Mouse (Mus musculus): Measurements from ENCODE around the gene Nrbp1. TPM values are rescaled to one million over a fixed set of nuclear protein-coding genes. Genes with fewer than 3 reads are reported as not detected.
A peak's percentile ranks its signal among the peaks of the same experiment; 100 is the strongest.
"Not testable (repeated sequence)": the region's sequence is repeated elsewhere in the genome, so short reads cannot be mapped to it uniquely, and the experiment has no call there.

Gene Nrbp1
- polyA plus RNA-seq, 1 experiment = 126 TPM

- no peak overlapping the region for H3K4me3 ChIP-seq (ENCODE audit: insufficient read depth, low read depth, low read length)
- H3K27ac ChIP-seq (ENCODE audit: insufficient read depth, low read depth, low read length) = no peak overlapping the region
- WGBS = 81% methylated on average over 27 of the region's 27 CpGs
- H3K27me3 ChIP-seq (replicated peaks; ENCODE audit: control insufficient read depth, insufficient read depth, low read length) = no peaks in the 10 kb centered on the region
- DNase-seq = no peak
- TF ChIP-seq CTCF (conservative IDR thresholded peaks at IDR 0.05; ENCODE audit: insufficient read depth, insufficient read length, low read depth, low read length) = no peak
- no peak for TF ChIP-seq POLR2A (IDR thresholded peaks at IDR 0.05; ENCODE audit: low read depth, low read length)
- no peaks in the 10 kb centered on the region; the same call in 1 of the 2 replicates for H3K4me1 ChIP-seq (ENCODE audit: control insufficient read depth, insufficient read depth, low read length)
- H3K36me3 ChIP-seq (ENCODE audit: control insufficient read depth, insufficient read depth, low read length) = peaks cover 10% of the 10 kb centered on the region
Measured at GRCm38 (mm10) chr5:31200327-31200768, 40.3 kb upstream of the Nrbp1 start.

GRCm38 (mm10) chr5:31201042-31201741 is 39.5 kb upstream of the Nrbp1 start:
- DNase-seq = no peak
- Histone ChIP-seq H3K27me3 (replicated peaks; ENCODE audit: control insufficient read depth, insufficient read depth, low read length) (no peaks in the 10 kb centered on the region), H3K36me3 (ENCODE audit: control insufficient read depth, insufficient read depth, low read length) (peaks cover 8% of the 10 kb centered on the region), H3K4me1 (ENCODE audit: control insufficient read depth, insufficient read depth, low read length) (no peaks in the 10 kb centered on the region; the same call in 1 of the 2 replicates), H3K27ac (ENCODE audit: insufficient read depth, low read depth, low read length) (peak overlapping the region; percentile 29), H3K4me3 (ENCODE audit: insufficient read depth, low read depth, low read length) (peak overlapping the region; percentile 71)
- 10% methylated on average over 13 of the region's 13 CpGs for WGBS
- TF ChIP-seq CTCF (conservative IDR thresholded peaks at IDR 0.05; ENCODE audit: insufficient read depth, insufficient read length, low read depth, low read length) = no peak
- no peak for TF ChIP-seq POLR2A (IDR thresholded peaks at IDR 0.05; ENCODE audit: low read depth, low read length)

GRCm38 (mm10) chr5:31201742-31202590 is 38.7 kb upstream of the Nrbp1 start, which contains the start of gene Zfp513:
Gene Zfp513, minus strand, starts transcription at chr5:31202303.
- WGBS = under 1% methylated on average over 53 of the region's 53 CpGs
- Histone ChIP-seq H3K4me1 (ENCODE audit: control insufficient read depth, insufficient read depth, low read length) (no peaks in the 10 kb centered on the region; the same call in 1 of the 2 replicates), H3K27ac (ENCODE audit: insufficient read depth, low read depth, low read length) (peak within 1 kb of the TSS; percentile 80), H3K36me3 (ENCODE audit: control insufficient read depth, insufficient read depth, low read length) (peaks cover 5% of the 10 kb centered on the region), H3K27me3 (replicated peaks; ENCODE audit: control insufficient read depth, insufficient read depth, low read length) (no peaks in the 10 kb centered on the region), H3K4me3 (ENCODE audit: insufficient read depth, low read depth, low read length) (peak within 1 kb of the TSS; percentile 74)
- TF ChIP-seq POLR2A (IDR thresholded peaks at IDR 0.05; ENCODE audit: low read depth, low read length) (peak; percentile 72), CTCF (conservative IDR thresholded peaks at IDR 0.05; ENCODE audit: insufficient read depth, insufficient read length, low read depth, low read length) (no peak)
- peak; percentile 99 for DNase-seq

GRCm38 (mm10) chr5:31202933-31203332 is 37.7 kb upstream of the Nrbp1 start:
- 89% methylated on average over 7 of the region's 7 CpGs for WGBS
- Histone ChIP-seq H3K27ac (ENCODE audit: insufficient read depth, low read depth, low read length) (peak overlapping the region; percentile 80; the same call in 1 of the 2 replicates), H3K4me1 (ENCODE audit: control insufficient read depth, insufficient read depth, low read length) (no peaks in the 10 kb centered on the region; the same call in 1 of the 2 replicates), H3K27me3 (replicated peaks; ENCODE audit: control insufficient read depth, insufficient read depth, low read length) (no peaks in the 10 kb centered on the region), H3K4me3 (ENCODE audit: insufficient read depth, low read depth, low read length) (0 out of 2 replicates have a peak overlapping the region, but pooled peaks have one; percentile 74), H3K36me3 (ENCODE audit: control insufficient read depth, insufficient read depth, low read length) (peaks cover 5% of the 10 kb centered on the region)
- DNase-seq = no peak
- TF ChIP-seq CTCF (conservative IDR thresholded peaks at IDR 0.05; ENCODE audit: insufficient read depth, insufficient read length, low read depth, low read length) (no peak), POLR2A (IDR thresholded peaks at IDR 0.05; ENCODE audit: low read depth, low read length) (no peak)

- TF ChIP-seq CTCF (conservative IDR thresholded peaks at IDR 0.05; ENCODE audit: insufficient read depth, insufficient read length, low read depth, low read length) (no peak), POLR2A (IDR thresholded peaks at IDR 0.05; ENCODE audit: low read depth, low read length) (no peak)
- Histone ChIP-seq H3K27ac (ENCODE audit: insufficient read depth, low read depth, low read length) (no peak overlapping the region), H3K4me3 (ENCODE audit: insufficient read depth, low read depth, low read length) (no peak overlapping the region), H3K27me3 (replicated peaks; ENCODE audit: control insufficient read depth, insufficient read depth, low read length) (no peaks in the 10 kb centered on the region), H3K4me1 (ENCODE audit: control insufficient read depth, insufficient read depth, low read length) (no peaks in the 10 kb centered on the region; the same call in 1 of the 2 replicates), H3K36me3 (ENCODE audit: control insufficient read depth, insufficient read depth, low read length) (peaks cover 3% of the 10 kb centered on the region)
- 96% methylated on average over 2 of the region's 2 CpGs for WGBS
- no peak for DNase-seq
Measured at GRCm38 (mm10) chr5:31203866-31204265, 36.8 kb upstream of the Nrbp1 start.

GRCm38 (mm10) chr5:31204421-31204820 is 36.2 kb upstream of the Nrbp1 start:
- Histone ChIP-seq H3K4me3 (ENCODE audit: insufficient read depth, low read depth, low read length) (no peak overlapping the region), H3K27ac (ENCODE audit: insufficient read depth, low read depth, low read length) (no peak overlapping the region), H3K36me3 (ENCODE audit: control insufficient read depth, insufficient read depth, low read length) (peaks cover 3% of the 10 kb centered on the region), H3K27me3 (replicated peaks; ENCODE audit: control insufficient read depth, insufficient read depth, low read length) (no peaks in the 10 kb centered on the region), H3K4me1 (ENCODE audit: control insufficient read depth, insufficient read depth, low read length) (no peaks in the 10 kb centered on the region; the same call in 1 of the 2 replicates)
- WGBS = 91% methylated on average over 6 of the region's 6 CpGs
- DNase-seq = no peak
- TF ChIP-seq CTCF (conservative IDR thresholded peaks at IDR 0.05; ENCODE audit: insufficient read depth, insufficient read length, low read depth, low read length) (no peak), POLR2A (IDR thresholded peaks at IDR 0.05; ENCODE audit: low read depth, low read length) (no peak)

- not testable (repeated sequence) for H3K4me3 ChIP-seq (ENCODE audit: insufficient read depth, low read depth, low read length); DNase-seq; H3K27ac ChIP-seq (ENCODE audit: insufficient read depth, low read depth, low read length); H3K27me3 ChIP-seq (replicated peaks; ENCODE audit: control insufficient read depth, insufficient read depth, low read length); H3K36me3 ChIP-seq (ENCODE audit: control insufficient read depth, insufficient read depth, low read length); H3K4me1 ChIP-seq (ENCODE audit: control insufficient read depth, insufficient read depth, low read length)
- 84% methylated on average over 6 of the region's 6 CpGs for WGBS
Measured at GRCm38 (mm10) chr5:31216554-31216953, 24.1 kb upstream of the Nrbp1 start.

Measured in kidney, adult 2 months (tissue).